Mouse (Mus musculus): ENCODE measurements around the gene Gstt4. TPM values are rescaled to one million over a fixed set of nuclear protein-coding genes. Genes with fewer than 3 reads are reported as not detected.

Gstt4 gene
- polyA plus RNA-seq, 1 experiment from 2014 or later: not detected

DNA sequence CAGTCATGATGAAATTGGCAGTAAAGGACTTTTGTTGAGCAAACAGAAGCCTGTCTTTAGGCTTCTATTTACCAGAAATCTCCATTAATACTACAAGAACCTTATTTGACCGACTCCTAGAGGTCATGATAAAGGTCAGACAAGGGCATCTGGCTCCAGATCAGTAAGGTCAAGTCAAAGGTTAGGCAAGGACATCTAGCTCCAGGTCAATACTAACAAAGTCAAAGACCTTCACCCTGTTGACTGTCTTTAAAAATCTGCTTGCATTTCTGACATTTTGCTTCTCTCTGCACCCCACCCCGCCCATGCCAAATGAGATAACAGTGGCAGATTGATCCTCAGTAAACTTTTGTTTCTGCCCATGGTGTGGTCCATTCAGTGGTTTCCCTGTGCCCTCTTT, 18.1 kb downstream of the Gstt4 start:
- H3K27ac ChIP-seq: no peak overlapping the region
- no peak for ATAC-seq (ENCODE audit: low FRiP score)
- WGBS: 82% methylated on average over 2 of the region's 2 CpGs

DNA sequence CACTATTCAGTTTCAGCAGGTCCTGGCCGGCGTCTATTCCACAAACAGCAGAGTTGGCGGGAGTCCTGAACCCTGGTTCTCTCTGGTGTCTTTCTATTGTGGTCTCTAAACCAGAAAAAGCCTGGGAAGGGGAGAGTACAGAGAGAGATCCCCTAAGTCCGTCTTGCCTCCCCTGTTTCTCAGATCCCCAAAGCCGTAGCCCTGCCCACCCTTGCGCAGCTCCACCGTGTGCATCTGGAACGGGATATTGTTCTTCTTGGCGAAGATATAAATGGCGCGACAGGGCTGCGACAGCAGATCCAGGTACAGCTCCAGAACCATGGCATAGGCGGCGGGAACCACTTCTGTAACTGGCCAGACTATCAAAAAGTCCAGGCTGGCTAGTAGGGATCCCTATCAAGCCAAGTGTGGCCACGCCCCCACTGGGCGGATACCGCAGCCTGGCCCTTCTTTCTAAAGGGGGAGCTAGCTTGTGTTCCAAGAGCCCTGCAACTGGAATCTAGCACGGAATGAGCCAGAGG, 24.1 kb downstream of the Gstt4 start, which contains the start of gene Gstt1:
Gene Gstt1, minus strand, starts transcription at position 409 of the 521 bp plus-strand sequence.
- Histone ChIP-seq H3K4me2 (peak within 1 kb of the TSS; percentile 68), H3K4me1 (replicated peaks) (peaks cover 17% of the 10 kb centered on the region), H3K36me3 (no peaks in the 10 kb centered on the region), H3K4me3 (peak within 1 kb of the TSS; percentile 41), H3K9me3 (no peaks in the 10 kb centered on the region), H3K9ac (peak within 1 kb of the TSS; percentile 66), H3K27me3 (peaks cover 22% of the 10 kb centered on the region), H3K27ac (no peak within 1 kb of the TSS)
- 0 out of 2 replicates have a peak, but pooled peaks have one; percentile 41 for ATAC-seq (ENCODE audit: low FRiP score)
- 3% methylated on average over 18 of the region's 18 CpGs for WGBS

More for the DNA sequence above, 18.1 kb downstream of the Gstt4 start:
- Histone ChIP-seq H3K4me2 (no peak overlapping the region), H3K9ac (no peak overlapping the region), H3K9me3 (no peaks in the 10 kb centered on the region), H3K36me3 (no peaks in the 10 kb centered on the region), H3K4me3 (no peak overlapping the region), H3K4me1 (replicated peaks) (no peaks in the 10 kb centered on the region), H3K27me3 (no peaks in the 10 kb centered on the region)

DNA sequence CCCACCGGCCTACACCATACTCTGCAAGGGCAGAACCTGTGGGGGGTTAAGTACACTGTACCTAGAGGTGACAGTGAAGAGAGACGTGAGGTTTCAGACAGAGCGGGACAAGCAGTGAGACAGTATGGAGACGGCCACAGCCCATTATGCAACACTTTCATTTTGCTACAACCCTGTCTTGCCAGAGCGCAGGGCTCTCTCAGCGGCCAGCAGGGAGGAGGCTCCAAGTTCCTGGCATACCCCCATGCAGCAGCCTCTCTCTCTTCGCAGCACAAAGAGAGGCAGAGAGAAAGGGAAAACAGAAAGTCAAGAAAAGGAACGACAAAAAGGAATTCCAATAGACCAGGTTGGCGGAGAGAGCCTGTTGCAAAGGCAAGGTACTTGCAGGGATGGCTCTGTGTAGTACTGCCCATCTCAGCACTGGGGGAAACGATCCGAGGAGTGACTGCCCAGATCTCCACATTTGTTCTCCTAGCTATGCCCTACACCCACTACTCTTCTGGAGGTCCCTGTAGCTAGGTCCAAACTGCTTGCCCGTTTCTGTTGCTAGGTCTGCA, 24.6 kb downstream of the Gstt4 start:
- H3K9ac ChIP-seq: peak overlapping the region; percentile 66
- no peak overlapping the region for H3K27ac ChIP-seq
- peak overlapping the region; percentile 41 for H3K4me3 ChIP-seq
- H3K36me3 ChIP-seq: no peaks in the 10 kb centered on the region
- H3K4me2 ChIP-seq: peak overlapping the region; percentile 68
- peak; percentile 57 for ATAC-seq (ENCODE audit: low FRiP score)
- H3K9me3 ChIP-seq: no peaks in the 10 kb centered on the region
- peaks cover 17% of the 10 kb centered on the region for H3K4me1 ChIP-seq (replicated peaks)
- under 1% methylated on average over 12 of the region's 12 CpGs for WGBS
- H3K27me3 ChIP-seq: peaks cover 22% of the 10 kb centered on the region

DNA sequence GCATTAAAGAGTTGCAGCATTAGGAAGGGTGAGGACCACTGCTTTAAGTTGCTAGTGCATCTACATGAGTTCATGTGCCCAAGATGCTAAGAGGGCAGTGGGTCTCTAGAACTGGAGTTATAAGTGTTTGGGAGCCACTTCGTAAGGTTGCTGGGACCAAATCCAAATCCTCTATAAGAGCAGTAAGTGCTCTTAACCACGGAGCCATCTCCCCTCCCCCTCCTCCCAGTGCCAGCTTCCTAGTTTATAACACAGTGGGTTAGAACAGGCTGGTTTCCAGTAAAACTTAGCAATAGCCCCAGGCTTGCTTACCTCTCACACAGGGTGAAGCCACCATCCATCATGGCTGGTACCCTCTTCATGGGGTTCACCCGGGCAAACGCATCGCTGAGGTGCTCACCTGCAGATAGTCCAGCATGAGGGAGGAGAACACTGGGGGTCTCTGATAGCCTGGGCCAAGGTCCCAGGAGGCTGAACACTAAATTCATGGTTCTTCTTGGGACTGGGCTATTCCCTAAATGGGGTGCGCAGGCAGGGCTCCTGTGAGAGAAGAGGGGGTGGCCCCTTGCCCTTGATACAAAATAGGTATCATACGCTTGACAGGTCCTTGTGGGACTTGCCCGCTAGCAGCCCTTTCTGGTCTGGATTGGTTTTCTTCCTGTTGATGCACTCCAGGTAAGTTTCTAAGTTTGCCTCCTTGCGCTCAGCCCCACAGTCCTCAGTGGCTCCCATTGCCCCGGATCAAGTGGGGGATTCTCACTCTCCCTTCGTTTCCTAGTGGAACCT, 25.4 kb downstream of the Gstt4 start:
- no peak overlapping the region for H3K27ac ChIP-seq
- H3K36me3 ChIP-seq: no peaks in the 10 kb centered on the region
- peak overlapping the region; percentile 68 for H3K4me2 ChIP-seq
- peaks cover 22% of the 10 kb centered on the region for H3K27me3 ChIP-seq
- H3K9ac ChIP-seq: peak overlapping the region; percentile 66; the same call in 1 of the 2 replicates
- peak overlapping the region; percentile 41 for H3K4me3 ChIP-seq
- WGBS: 52% methylated on average over 11 of the region's 11 CpGs
- ATAC-seq (ENCODE audit: low FRiP score): no peak
- peaks cover 17% of the 10 kb centered on the region for H3K4me1 ChIP-seq (replicated peaks)
- no peaks in the 10 kb centered on the region for H3K9me3 ChIP-seq

DNA sequence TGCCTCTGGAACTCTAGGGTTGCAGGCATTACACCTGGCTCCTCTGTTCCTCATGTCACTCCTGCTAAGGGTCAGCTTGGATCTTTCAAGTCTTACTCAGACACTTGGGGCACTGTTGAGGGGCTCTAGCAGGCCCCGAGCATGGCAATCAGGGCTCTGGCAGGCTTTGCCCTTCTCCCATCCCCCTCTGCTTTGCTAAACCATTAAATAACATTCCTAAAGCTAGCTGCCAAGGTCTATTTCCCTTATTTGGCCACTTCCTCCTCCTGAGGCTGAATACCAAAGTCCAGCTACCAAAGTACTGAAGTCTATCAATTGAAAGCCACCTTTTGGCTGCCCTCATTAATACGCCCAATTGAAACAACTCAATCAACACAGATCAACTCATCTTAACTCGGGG, 27.5 kb downstream of the Gstt4 start:
- Histone ChIP-seq H3K4me3 (no peak overlapping the region), H3K9me3 (no peaks in the 10 kb centered on the region), H3K9ac (no peak overlapping the region), H3K4me2 (no peak overlapping the region), H3K4me1 (replicated peaks) (peaks cover 21% of the 10 kb centered on the region), H3K27ac (no peak overlapping the region), H3K27me3 (peaks cover 22% of the 10 kb centered on the region), H3K36me3 (no peaks in the 10 kb centered on the region)
- WGBS: 35% methylated on average over 3 of the region's 3 CpGs
- ATAC-seq (ENCODE audit: low FRiP score): no peak

DNA sequence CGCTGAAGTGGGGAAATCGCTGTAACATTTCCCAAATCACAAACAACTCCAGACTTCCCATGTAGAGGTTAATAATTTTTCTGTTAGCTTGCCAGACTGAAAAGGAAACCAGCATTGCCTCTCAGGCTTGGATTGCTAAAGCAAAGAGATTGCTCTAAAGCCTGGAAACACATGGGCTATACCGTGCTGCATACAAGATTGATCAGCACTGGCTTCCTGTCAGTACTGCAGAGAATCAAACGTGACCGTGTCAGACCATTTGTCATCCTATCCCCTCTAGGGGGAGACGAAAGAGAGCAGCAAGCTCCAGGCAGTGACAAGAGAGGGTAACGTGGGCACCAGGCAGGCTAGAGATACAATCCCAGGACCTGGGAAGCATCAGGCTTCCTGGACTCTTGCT, 31.6 kb downstream of the Gstt4 start:
- no peak for ATAC-seq (ENCODE audit: low FRiP score)
- no peaks in the 10 kb centered on the region for H3K9me3 ChIP-seq

DNA sequence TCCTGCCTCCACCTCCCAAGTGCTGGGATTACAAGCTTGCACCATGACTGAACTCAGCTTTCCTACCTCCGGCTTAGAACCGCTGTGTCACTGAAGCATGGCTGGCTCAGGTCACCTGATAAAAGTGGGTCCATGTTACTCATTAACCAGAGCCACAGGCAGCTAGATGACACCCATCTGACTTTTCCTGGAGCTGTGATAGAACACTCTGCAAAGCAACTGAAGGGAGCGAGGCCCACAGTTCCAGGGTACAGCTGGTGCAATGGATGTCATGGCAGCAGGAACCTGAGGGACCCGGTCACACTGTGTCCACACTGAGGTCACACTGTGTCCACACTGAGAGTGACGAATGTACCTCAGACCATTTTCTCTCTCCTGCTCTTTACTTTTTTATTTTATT, 32.5 kb downstream of the Gstt4 start:
- Histone ChIP-seq H3K4me1 (replicated peaks) (peaks cover 4% of the 10 kb centered on the region), H3K4me3 (no peak overlapping the region), H3K27ac (no peak overlapping the region), H3K9ac (no peak overlapping the region), H3K27me3 (peaks cover 7% of the 10 kb centered on the region; the same call in 1 of the 2 replicates), H3K4me2 (no peak overlapping the region), H3K36me3 (no peaks in the 10 kb centered on the region), H3K9me3 (no peaks in the 10 kb centered on the region)
- no peak for ATAC-seq (ENCODE audit: low FRiP score)
- WGBS: 87% methylated on average over 5 of the region's 5 CpGs

More for the DNA sequence above, 31.6 kb downstream of the Gstt4 start:
- no peak overlapping the region for H3K4me3 ChIP-seq
- H3K27ac ChIP-seq: peak overlapping the region; percentile 18; the same call in 1 of the 2 replicates
- H3K9ac ChIP-seq: peak overlapping the region; percentile 46; the same call in 1 of the 2 replicates
- 0 out of 2 replicates have a peak, but pooled peaks cover 3% of the 10 kb centered on the region for H3K27me3 ChIP-seq
- H3K36me3 ChIP-seq: no peaks in the 10 kb centered on the region
- no peak overlapping the region for H3K4me2 ChIP-seq
- peaks cover 4% of the 10 kb centered on the region for H3K4me1 ChIP-seq (replicated peaks)
- 23% methylated on average over 7 of the region's 7 CpGs for WGBS

DNA sequence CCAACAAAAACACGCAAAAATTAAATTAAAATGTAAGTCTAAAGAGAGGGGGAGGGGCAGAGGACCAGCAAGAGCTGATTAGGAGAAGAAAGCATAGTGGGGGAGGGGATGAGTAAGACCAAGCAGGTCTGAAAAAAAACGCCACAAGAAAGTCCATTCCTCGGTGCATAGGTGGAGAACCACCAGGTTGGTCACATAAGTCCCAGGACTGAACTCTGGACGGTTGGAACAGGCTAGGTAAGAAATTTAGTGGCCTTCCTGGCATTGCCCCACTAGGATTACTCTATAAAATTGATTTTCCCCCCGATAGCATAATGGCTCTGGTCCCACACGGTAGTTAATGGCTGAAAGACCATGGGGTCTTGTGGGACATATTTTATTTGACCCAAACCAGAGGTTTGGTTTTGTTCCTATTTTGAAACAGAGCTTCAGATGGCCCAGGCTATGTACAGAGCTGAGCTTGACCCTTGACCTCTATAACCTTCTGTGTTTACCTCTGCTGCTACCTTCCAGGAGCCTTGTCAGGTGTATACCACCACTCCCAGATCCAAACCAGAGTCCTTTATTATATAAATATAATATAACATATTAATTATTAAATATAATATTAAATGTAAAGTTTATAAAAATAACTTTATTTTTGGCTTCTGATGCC, 33.1 kb downstream of the Gstt4 start:
- no peak overlapping the region for H3K27ac ChIP-seq
- ATAC-seq (ENCODE audit: low FRiP score): no peak
- H3K4me1 ChIP-seq (replicated peaks): peaks cover 4% of the 10 kb centered on the region
- 74% methylated on average over 6 of the region's 6 CpGs for WGBS
- no peaks in the 10 kb centered on the region for H3K36me3 ChIP-seq
- no peak overlapping the region for H3K4me2 ChIP-seq
- H3K4me3 ChIP-seq: no peak overlapping the region
- H3K9me3 ChIP-seq: no peaks in the 10 kb centered on the region
- H3K9ac ChIP-seq: no peak overlapping the region
- peaks cover 6% of the 10 kb centered on the region; the same call in 1 of the 2 replicates for H3K27me3 ChIP-seq

DNA sequence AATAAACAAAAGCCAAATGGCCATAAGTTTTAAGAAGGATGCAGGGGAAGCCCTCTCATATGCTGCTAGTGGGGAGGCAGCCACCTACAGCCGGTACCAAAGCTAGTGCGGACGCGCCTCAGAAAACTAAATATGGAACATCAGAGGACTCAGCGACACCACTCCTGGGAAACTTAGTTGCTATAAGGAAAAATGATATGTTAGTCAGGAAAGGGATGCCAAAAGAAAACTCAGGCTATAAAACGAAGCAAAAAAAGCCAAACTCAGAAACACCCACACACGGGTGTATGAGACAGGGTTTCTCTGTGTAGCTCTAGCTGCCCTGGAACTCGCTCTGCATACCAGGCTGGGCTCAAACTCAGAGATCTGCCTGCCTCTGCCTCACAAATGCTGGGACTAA, 34.1 kb downstream of the Gstt4 start:
- Histone ChIP-seq H3K27ac (no peak overlapping the region), H3K4me1 (replicated peaks) (peaks cover 4% of the 10 kb centered on the region), H3K27me3 (peaks cover 15% of the 10 kb centered on the region), H3K9me3 (no peaks in the 10 kb centered on the region), H3K9ac (no peak overlapping the region), H3K36me3 (no peaks in the 10 kb centered on the region), H3K4me3 (no peak overlapping the region), H3K4me2 (no peak overlapping the region)
- 95% methylated on average over 8 of the region's 8 CpGs for WGBS
- ATAC-seq (ENCODE audit: low FRiP score): no peak

DNA sequence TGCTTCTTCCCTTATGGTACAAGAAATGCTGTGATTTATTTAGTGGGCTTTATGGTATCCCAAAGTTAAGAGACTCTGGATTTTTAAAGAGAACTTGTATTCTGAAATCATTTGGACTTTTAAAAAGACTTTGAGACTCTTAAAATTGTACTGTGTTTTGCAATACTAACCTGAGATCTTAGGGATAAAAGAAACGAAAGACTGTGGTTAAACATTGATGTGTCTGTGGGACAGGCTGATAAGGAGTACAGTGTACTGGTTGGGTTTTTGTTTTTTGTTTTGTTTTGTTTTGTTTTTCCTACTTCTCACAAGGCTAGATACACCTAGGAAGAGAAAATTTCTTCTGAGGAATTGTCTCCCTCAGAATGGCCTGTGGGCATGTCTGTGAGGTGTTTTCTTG, 36.9 kb downstream of the Gstt4 start:
- no peaks in the 10 kb centered on the region for H3K9me3 ChIP-seq
- H3K4me3 ChIP-seq: no peak overlapping the region
- no peak overlapping the region for H3K27ac ChIP-seq
- no peak for ATAC-seq (ENCODE audit: low FRiP score)
- H3K36me3 ChIP-seq: no peaks in the 10 kb centered on the region
- H3K9ac ChIP-seq: no peak overlapping the region
- H3K4me2 ChIP-seq: no peak overlapping the region
- WGBS: 76% methylated on average over 1 of the region's 1 CpGs
- H3K4me1 ChIP-seq (replicated peaks): peaks cover 8% of the 10 kb centered on the region
- H3K27me3 ChIP-seq: peaks cover 43% of the 10 kb centered on the region

DNA sequence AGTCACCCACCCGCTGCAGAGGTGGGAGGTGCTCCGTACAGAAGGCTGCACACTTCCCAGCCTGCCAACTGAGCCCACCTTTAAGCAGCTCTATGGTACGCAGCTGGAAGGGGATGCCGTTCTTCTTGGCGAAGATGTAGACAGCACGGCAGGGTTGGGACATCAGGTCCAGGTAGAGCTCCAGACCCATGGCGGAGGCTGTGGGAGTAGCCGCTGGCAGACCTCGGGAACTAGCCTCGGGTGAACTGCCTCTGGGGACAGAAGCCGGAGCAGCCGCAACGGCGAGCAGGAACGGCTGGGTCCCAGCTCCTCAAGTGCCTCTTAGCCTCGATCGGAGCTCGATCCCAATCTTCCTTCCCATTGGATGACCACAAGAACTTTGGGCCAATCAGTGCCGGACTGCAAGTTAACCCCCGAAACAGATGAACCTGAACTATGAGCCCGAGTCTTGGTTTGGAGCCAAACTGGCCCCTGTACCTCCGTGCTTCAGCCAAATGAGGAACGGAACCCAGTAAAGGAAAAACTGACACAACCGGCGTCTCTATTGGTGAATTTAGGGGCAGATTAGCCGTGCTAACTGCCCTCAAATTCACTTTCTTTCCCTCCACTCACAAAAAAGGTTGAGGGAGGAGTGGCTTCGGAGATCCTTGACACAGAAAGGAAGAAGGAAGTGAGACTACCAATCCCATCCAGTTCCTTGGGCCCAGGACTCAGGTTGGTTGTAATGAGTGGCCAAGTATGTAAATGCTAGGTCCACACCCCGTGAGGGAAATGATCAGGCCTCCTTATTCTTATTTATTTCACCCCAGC, 41.4 kb downstream of the Gstt4 start, which contains the start of the genes Gm20441 and Gstt3:
Gene Gm20441, minus strand, starts transcription at position 186 of the 810 bp plus-strand sequence.
Gene Gstt3, minus strand, starts transcription at position 646 of the 810 bp plus-strand sequence.
- Histone ChIP-seq H3K27ac (no peak within 1 kb of the TSS), H3K4me3 (peak within 1 kb of the TSS; percentile 37), H3K4me2 (peak within 1 kb of the TSS; percentile 66), H3K4me1 (replicated peaks) (peaks cover 11% of the 10 kb centered on the region), H3K9ac (peak within 1 kb of the TSS; percentile 62), H3K27me3 (peaks cover 76% of the 10 kb centered on the region), H3K36me3 (no peaks in the 10 kb centered on the region), H3K9me3 (no peaks in the 10 kb centered on the region)
- no peak for ATAC-seq (ENCODE audit: low FRiP score)
- WGBS: 2% methylated on average over 28 of the region's 28 CpGs

All from hindbrain, embryonic 13.5 days (tissue).